Comparison of ENCODE assay signal across 25 mouse cellular contexts in the genomic region with DNA sequence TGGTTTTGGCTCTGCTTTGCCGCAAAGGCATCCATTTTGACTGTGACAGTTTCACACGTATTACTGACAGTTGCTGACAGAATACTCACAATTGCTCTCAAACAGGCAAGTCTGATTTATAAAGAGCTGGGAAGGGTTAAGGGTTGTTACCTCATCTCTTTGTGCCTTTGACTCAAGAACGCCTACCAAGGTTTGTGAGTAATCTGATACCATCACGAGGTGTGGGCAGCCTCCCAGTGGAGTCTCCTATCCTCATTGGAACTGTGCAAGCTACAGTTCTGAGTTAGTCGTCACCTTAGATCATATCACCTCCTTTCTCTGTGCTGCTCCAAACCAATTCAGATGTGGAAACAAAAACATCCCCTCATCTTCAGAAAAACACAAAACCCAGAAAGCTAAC. TPM values are rescaled to one million over a fixed set of nuclear protein-coding genes. Genes with fewer than 3 reads are reported as not detected.
DNase-seq lines count a peak whose midpoint lies in the region; ATAC-seq and TF ChIP-seq lines count a peak whose summit lies in the region.
"Had no signal": no experiment of that assay in that cellular context is flagged by ENCODE, and none has a peak within 500 bp of the region (broad histone marks: within the 10 kb centered on the region; RNA-seq: fewer than 3 reads in every experiment).

No protein-coding gene starts in this region.

- no peaks in the 10 kb centered on the region for H3K27me3 ChIP-seq in embryonic facial prominence, embryonic 14.5 days (replicated peaks; ENCODE audit: control insufficient read depth, insufficient read depth, low read length)
- H3K27me3 ChIP-seq in embryonic facial prominence, embryonic 10.5 days (replicated peaks; ENCODE audit: low read depth, poor library complexity, severe bottlenecking), result no peaks in the 10 kb centered on the region
- H3K27me3 ChIP-seq in limb, embryonic 11.5 days (ENCODE audit: control insufficient read depth, insufficient read depth, low read length), result no peaks in the 10 kb centered on the region
- no peaks in the 10 kb centered on the region for H3K27me3 ChIP-seq in intestine, embryonic 16.5 days (replicated peaks; ENCODE audit: control insufficient read depth, insufficient read depth, low read length)
- H3K27me3 ChIP-seq in kidney, embryonic 15.5 days, result 0 out of 2 replicates have a peak, but pooled peaks cover 3% of the 10 kb centered on the region
- H3K27me3 ChIP-seq: embryonic facial prominence, embryonic 13.5 days; intestine, embryonic 15.5 days had no signal

- no peaks in the 10 kb centered on the region for H3K4me1 ChIP-seq in embryonic facial prominence, embryonic 14.5 days (ENCODE audit: control insufficient read depth, insufficient read depth, low read length)
- no peaks in the 10 kb centered on the region for H3K4me1 ChIP-seq in embryonic facial prominence, embryonic 10.5 days
- peaks cover 4% of the 10 kb centered on the region for H3K4me1 ChIP-seq in embryonic fibroblast, embryonic 13.5 days (ENCODE audit: control insufficient read depth, insufficient read depth, low read length)
- H3K4me1 ChIP-seq in limb, embryonic 11.5 days (ENCODE audit: control insufficient read depth, insufficient read depth, low read length), result no peaks in the 10 kb centered on the region
- no peaks in the 10 kb centered on the region for H3K4me1 ChIP-seq in intestine, embryonic 16.5 days (ENCODE audit: control insufficient read depth, insufficient read depth, low read length)
- H3K4me1 ChIP-seq in kidney, embryonic 15.5 days, result no peaks in the 10 kb centered on the region
- H3K4me1 ChIP-seq: embryonic facial prominence, embryonic 13.5 days; heart, embryonic 10.5 days; intestine, embryonic 15.5 days had no signal

- no peak overlapping the region for H3K4me3 ChIP-seq in embryonic facial prominence, embryonic 14.5 days (ENCODE audit: low read depth, low read length)
- no peak overlapping the region for H3K4me3 ChIP-seq in embryonic facial prominence, embryonic 10.5 days
- H3K4me3 ChIP-seq in embryonic fibroblast, embryonic 13.5 days (ENCODE audit: insufficient read depth, low read length), result no peak overlapping the region
- no peak overlapping the region for H3K4me3 ChIP-seq in limb, embryonic 11.5 days (ENCODE audit: low read depth, low read length)
- no peak overlapping the region for H3K4me3 ChIP-seq in intestine, embryonic 16.5 days (ENCODE audit: low read length)
- H3K4me3 ChIP-seq in kidney, embryonic 15.5 days (replicated peaks), result no peak overlapping the region
- H3K4me3 ChIP-seq: embryonic facial prominence, embryonic 13.5 days; erythroblast, embryonic 14.5 days; heart, embryonic 10.5 days; intestine, embryonic 15.5 days had no signal

- no peaks in the 10 kb centered on the region for H3K9me3 ChIP-seq in embryonic facial prominence, embryonic 14.5 days (ENCODE audit: control insufficient read depth, low read length)
- no peaks in the 10 kb centered on the region for H3K9me3 ChIP-seq in embryonic facial prominence, embryonic 10.5 days
- no peaks in the 10 kb centered on the region for H3K9me3 ChIP-seq in limb, embryonic 11.5 days (ENCODE audit: control insufficient read depth, low read length)
- no peaks in the 10 kb centered on the region for H3K9me3 ChIP-seq in intestine, embryonic 16.5 days (ENCODE audit: control insufficient read depth, low read length)
- H3K9me3 ChIP-seq in kidney, embryonic 15.5 days (replicated peaks), result no peaks in the 10 kb centered on the region
- H3K9me3 ChIP-seq: embryonic facial prominence, embryonic 13.5 days; heart, embryonic 10.5 days; intestine, embryonic 15.5 days had no signal

- TF ChIP-seq CTCF in embryonic fibroblast, embryonic 13.5 days (IDR thresholded peaks at IDR 0.05; ENCODE audit: borderline replicate concordance, insufficient read depth, low read length), result no peak

- H3K27ac ChIP-seq in embryonic facial prominence, embryonic 14.5 days (replicated peaks; ENCODE audit: low read depth, low read length), result no peak overlapping the region
- no peak overlapping the region for H3K27ac ChIP-seq in embryonic facial prominence, embryonic 10.5 days (replicated peaks)
- H3K27ac ChIP-seq in embryonic fibroblast, embryonic 13.5 days (ENCODE audit: insufficient read depth, low read length), result peak overlapping the region; percentile 84
- no peak overlapping the region for H3K27ac ChIP-seq in limb, embryonic 11.5 days (replicated peaks; ENCODE audit: low read depth, low read length)
- H3K27ac ChIP-seq in intestine, embryonic 16.5 days (ENCODE audit: low read length), result no peak overlapping the region
- H3K27ac ChIP-seq in kidney, embryonic 15.5 days, result no peak overlapping the region
- H3K27ac ChIP-seq: embryonic facial prominence, embryonic 13.5 days; heart, embryonic 10.5 days; hindbrain, embryonic 14.5 days; intestine, embryonic 15.5 days had no signal

- DNase-seq in embryonic facial prominence, embryonic 14.5 days (ENCODE audit: low spot score), result peak; percentile 14
- DNase-seq in embryonic facial prominence, embryonic 10.5 days (ENCODE audit: low spot score), result no peak
- DNase-seq in limb, embryonic 11.5 days (ENCODE audit: low spot score), result peak; percentile 18
- DNase-seq in cerebellum, postnatal 10 days, result no peak
- DNase-seq: adrenal gland, adult 2 months; adrenal gland, postnatal 36 days; cerebellum, adult 11 months; cerebellum, adult 8-10 months; cerebellum, postnatal 25 days; forebrain, postnatal 0 days; gastrocnemius, postnatal 36 days; heart, adult 18-20 months; heart, postnatal 10 days; kidney, adult 2 months had no signal

- no peak for TF ChIP-seq POLR2A in embryonic fibroblast, embryonic 13.5 days (IDR thresholded peaks at IDR 0.05; ENCODE audit: low read depth, low read length)

- H3K4me2 ChIP-seq in embryonic facial prominence, embryonic 14.5 days (ENCODE audit: low read depth, low read length), result no peak overlapping the region
- no peak overlapping the region for H3K4me2 ChIP-seq in limb, embryonic 11.5 days (ENCODE audit: low read depth, severe bottlenecking)
- H3K4me2 ChIP-seq in intestine, embryonic 16.5 days (ENCODE audit: low read depth, low read length), result no peak overlapping the region
- H3K4me2 ChIP-seq in kidney, embryonic 15.5 days, result no peak overlapping the region
- H3K4me2 ChIP-seq: embryonic facial prominence, embryonic 13.5 days; hindbrain, embryonic 14.5 days; intestine, embryonic 15.5 days had no signal

- 42% methylated on average over 5 of the region's 5 CpGs for WGBS in embryonic facial prominence, embryonic 14.5 days
- WGBS in embryonic facial prominence, embryonic 10.5 days, result 49% methylated on average over 5 of the region's 5 CpGs
- 37% methylated on average over 5 of the region's 5 CpGs for WGBS in limb, embryonic 11.5 days
- 48% methylated on average over 5 of the region's 5 CpGs for WGBS in intestine, embryonic 16.5 days
- 23% methylated on average over 5 of the region's 5 CpGs for WGBS in kidney, embryonic 15.5 days

- H3K36me3 ChIP-seq in embryonic facial prominence, embryonic 14.5 days (ENCODE audit: control insufficient read depth, insufficient read depth, low read length), result no peaks in the 10 kb centered on the region
- H3K36me3 ChIP-seq in embryonic facial prominence, embryonic 10.5 days (replicated peaks), result no peaks in the 10 kb centered on the region
- no peaks in the 10 kb centered on the region for H3K36me3 ChIP-seq in limb, embryonic 11.5 days (ENCODE audit: control insufficient read depth, insufficient read depth, low read length)
- H3K36me3 ChIP-seq in intestine, embryonic 16.5 days (ENCODE audit: control insufficient read depth, insufficient read depth, low read length), result no peaks in the 10 kb centered on the region
- H3K36me3 ChIP-seq in kidney, embryonic 15.5 days, result no peaks in the 10 kb centered on the region
- H3K36me3 ChIP-seq: embryonic facial prominence, embryonic 13.5 days; heart, embryonic 10.5 days; intestine, embryonic 15.5 days had no signal

- no peak overlapping the region for H3K9ac ChIP-seq in embryonic facial prominence, embryonic 14.5 days (ENCODE audit: low read depth, low read length)
- no peak overlapping the region for H3K9ac ChIP-seq in limb, embryonic 11.5 days (ENCODE audit: low read length)
- no peak overlapping the region for H3K9ac ChIP-seq in intestine, embryonic 16.5 days (ENCODE audit: low read depth, low read length)
- H3K9ac ChIP-seq in kidney, embryonic 15.5 days, result no peak overlapping the region
- H3K9ac ChIP-seq: embryonic facial prominence, embryonic 13.5 days; forebrain, postnatal 0 days; hindbrain, embryonic 14.5 days; intestine, embryonic 15.5 days had no signal

- no peak for ATAC-seq in embryonic facial prominence, embryonic 14.5 days (ENCODE audit: low read depth)
- ATAC-seq in limb, embryonic 11.5 days (ENCODE audit: insufficient number of reproducible peaks, low FRiP score, low TSS enrichment, low read depth), result no peak
- ATAC-seq in intestine, embryonic 16.5 days, result no peak
- no peak for ATAC-seq in kidney, embryonic 15.5 days (replicated peaks; ENCODE audit: low FRiP score)
- ATAC-seq: activated CD4-positive, CD25-positive, alpha-beta regulatory T cell, adult 4 months; forebrain, postnatal 0 days; intestine, embryonic 15.5 days; Patski had no signal

RNA-seq across cellular contexts. Expression of a gene that starts 42.1 kb away (rescaled TPM):
- 16.8 and 18.8 TPM in 2 replicates for polyA plus RNA-seq in embryonic facial prominence, embryonic 14.5 days (2014; fragmentation: Nextera tagmentation; extraction: Ambion mirVana)
- polyA plus RNA-seq in embryonic facial prominence, embryonic 10.5 days (2016; fragmentation: Nextera tagmentation; extraction: Ambion mirVana), result 3.1 and 4.8 TPM in 2 replicates
- 0.93 TPM in 1 of 2 replicates, not detected in the other for polyA plus RNA-seq in embryonic fibroblast, embryonic 13.5 days (2011; ENCODE audit: insufficient read length, low read depth, missing spikeins)
- 2.4 and 3.1 TPM in 2 replicates for polyA plus RNA-seq in limb, embryonic 11.5 days (2014; fragmentation: Nextera tagmentation; extraction: Ambion mirVana)
- 9.6 and 11.2 TPM in 2 replicates for polyA plus RNA-seq in intestine, embryonic 16.5 days (2015; fragmentation: Nextera tagmentation; extraction: Ambion mirVana)
- 5.4 and 6.9 TPM in 2 replicates for polyA plus RNA-seq in kidney, embryonic 15.5 days (2015; fragmentation: Nextera tagmentation; extraction: Ambion mirVana)
- polyA plus RNA-seq: C2C12; erythroblast, embryonic 14.5 days; Patski had no signal

Comparison
In these comparisons a context has a peak if more than half of its experiments do, and no peak if none do; other contexts are left out.
1. DNase-seq: peak in embryonic facial prominence, embryonic 14.5 days (single experiment) and limb, embryonic 11.5 days (single experiment); none in embryonic facial prominence, embryonic 10.5 days (single experiment) and cerebellum, postnatal 10 days (0 of 2).